Mouse (Mus musculus) hindbrain, embryonic 15.5 days (tissue): ENCODE results near the gene Slc22a18. TPM values are rescaled to one million over a fixed set of nuclear protein-coding genes. Genes with fewer than 3 reads are reported as not detected.

Source experiments
- ATAC-seq: fragments of 200-750 bp; cut with Nextera tagmentation; 2 replicates; pipeline ENCODE4 v1.8.0; 2017; ENCODE audit warnings: low read depth, moderate number of reproducible peaks, moderate TSS enrichment; ENCODE audit not compliant: low FRiP score
- H3K27ac ChIP-seq: fragments of 300-500 bp; sonication (generic); replicated peaks from 2 replicates; pipeline ENCODE4 v1.5.1; 2015; ENCODE audit warnings: mild to moderate bottlenecking, inconsistent platforms
- H3K27me3 ChIP-seq: fragments of 300-500 bp; sonication (generic); 2 replicates; pipeline ENCODE4 v1.6.1; 2015; ENCODE audit warnings: control low read depth, inconsistent platforms
- H3K36me3 ChIP-seq: fragments of 300-500 bp; sonication (generic); 2 replicates; pipeline ENCODE4 v1.6.1; 2015; ENCODE audit warnings: control low read depth, inconsistent platforms
- H3K4me1 ChIP-seq: fragments of 300-500 bp; sonication (generic); replicated peaks from 2 replicates; pipeline ENCODE4 v1.6.1; 2015; ENCODE audit warnings: control low read depth, inconsistent platforms
- H3K4me2 ChIP-seq: fragments of 300-500 bp; sonication (generic); 2 replicates; pipeline ENCODE4 v1.6.1; 2015; ENCODE audit warnings: moderate library complexity, mild to moderate bottlenecking, inconsistent platforms
- H3K4me3 ChIP-seq: fragments of 300-500 bp; sonication (generic); 2 replicates; pipeline ENCODE4 v1.5.1; 2015; ENCODE audit warnings: mild to moderate bottlenecking, inconsistent platforms
- H3K9ac ChIP-seq: fragments of 300-500 bp; sonication (generic); 2 replicates; pipeline ENCODE4 v1.6.1; 2015; ENCODE audit warnings: inconsistent platforms
- H3K9me3 ChIP-seq: fragments of 300-500 bp; sonication (generic); 2 replicates; pipeline ENCODE4 v1.6.1; 2016; ENCODE audit warnings: control low read depth, inconsistent platforms
- WGBS: fragments of 180-500 bp; shearing (Covaris S2); methylation state at CpG from one replicate; pipeline ENCODE4 v1.1.7; 2015; 5-methylcytosine and 5-hydroxymethylcytosine counted together
- polyA plus RNA-seq: library from polyadenylated mRNA; unstranded; fragments of >200 nt; fragmentation: Nextera tagmentation; extraction: Ambion mirVana; gene quantifications from 2 replicates; pipeline ENCODE4 v1.2.1, GENCODE M21; 2015

The Slc22a18 gene
- polyA plus RNA-seq, 1 experiment from 2014 or later, result 1.7 TPM

DNA sequence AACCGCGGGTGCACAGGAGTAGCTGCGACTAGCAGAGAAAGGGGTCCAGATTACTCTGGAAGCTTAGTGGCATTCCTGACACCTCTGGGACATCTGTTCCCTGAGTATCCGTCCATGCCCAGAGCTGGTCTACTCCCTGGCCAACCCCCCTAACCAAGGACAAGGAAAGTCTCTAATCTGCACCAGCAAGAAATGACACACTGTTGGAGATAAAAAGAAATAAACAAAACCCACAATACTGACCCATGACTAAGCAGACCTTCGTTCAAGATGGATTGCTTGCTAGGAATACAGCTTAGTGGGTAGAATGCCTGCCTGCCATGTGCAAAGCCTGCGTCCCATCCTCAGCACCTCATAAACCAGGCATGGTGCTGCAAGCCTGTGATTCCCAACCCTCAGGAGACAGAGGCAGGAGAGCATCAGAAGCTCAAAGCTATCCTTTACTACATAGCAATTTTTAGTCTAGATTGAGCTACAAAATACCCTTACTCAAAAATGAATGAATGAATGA lies 20.1 kb downstream of the Slc22a18 start:
- Histone ChIP-seq H3K4me2 (no peak overlapping the region), H3K4me1 (no peaks in the 10 kb centered on the region), H3K36me3 (no peaks in the 10 kb centered on the region), H3K4me3 (no peak overlapping the region), H3K9ac (no peak overlapping the region), H3K9me3 (no peaks in the 10 kb centered on the region), H3K27me3 (no peaks in the 10 kb centered on the region), H3K27ac (no peak overlapping the region)
- 86% methylated on average over 6 of the region's 6 CpGs for WGBS
- ATAC-seq, result no peak

GRCm38 (mm10) chr7:143495104-143495961 lies 21.8 kb downstream of the Slc22a18 start:
- Histone ChIP-seq H3K9ac (no peak overlapping the region), H3K36me3 (no peaks in the 10 kb centered on the region), H3K27me3 (peaks cover 11% of the 10 kb centered on the region), H3K9me3 (no peaks in the 10 kb centered on the region), H3K4me1 (no peaks in the 10 kb centered on the region), H3K4me3 (no peak overlapping the region), H3K4me2 (no peak overlapping the region), H3K27ac (no peak overlapping the region)
- no peak for ATAC-seq
- 85% methylated on average over 8 of the region's 8 CpGs for WGBS

GRCm38 (mm10) chr7:143498584-143498983 lies 25.0 kb downstream of the Slc22a18 start:
- H3K4me2 ChIP-seq, result no peak overlapping the region
- no peak overlapping the region for H3K27ac ChIP-seq
- H3K4me3 ChIP-seq, result no peak overlapping the region
- H3K4me1 ChIP-seq, result peaks cover 16% of the 10 kb centered on the region
- H3K27me3 ChIP-seq, result peaks cover 37% of the 10 kb centered on the region
- no peak for ATAC-seq
- no peaks in the 10 kb centered on the region for H3K9me3 ChIP-seq
- H3K9ac ChIP-seq, result no peak overlapping the region
- WGBS, result 93% methylated on average over 4 of the region's 4 CpGs
- no peaks in the 10 kb centered on the region for H3K36me3 ChIP-seq

DNA sequence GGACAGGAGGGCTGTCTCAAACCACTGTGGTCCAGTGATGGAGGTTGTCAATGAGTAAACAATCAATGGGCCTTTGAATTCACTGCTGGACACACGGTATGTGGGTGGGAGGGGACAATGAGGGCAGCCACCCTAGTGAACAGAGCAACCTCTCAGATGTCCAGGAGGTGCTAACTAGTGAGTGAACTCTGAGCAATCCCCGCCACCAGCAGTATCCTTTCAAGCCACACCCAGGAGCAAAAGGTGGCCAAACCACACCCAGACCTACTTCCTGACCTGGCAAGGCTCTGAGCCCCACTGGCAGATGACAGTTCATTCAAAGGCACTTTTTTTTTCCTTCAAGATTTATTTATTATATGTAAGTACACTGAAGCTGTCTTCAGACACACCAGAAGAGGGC lies 27.4 kb downstream of the Slc22a18 start:
- no peaks in the 10 kb centered on the region for H3K36me3 ChIP-seq
- peaks cover 53% of the 10 kb centered on the region for H3K27me3 ChIP-seq
- no peaks in the 10 kb centered on the region for H3K9me3 ChIP-seq
- H3K4me3 ChIP-seq, result no peak overlapping the region
- no peak overlapping the region for H3K4me2 ChIP-seq
- ATAC-seq, result no peak
- H3K4me1 ChIP-seq, result peaks cover 16% of the 10 kb centered on the region
- no peak overlapping the region for H3K9ac ChIP-seq
- 53% methylated on average over 2 of the region's 2 CpGs for WGBS
- H3K27ac ChIP-seq, result no peak overlapping the region

DNA sequence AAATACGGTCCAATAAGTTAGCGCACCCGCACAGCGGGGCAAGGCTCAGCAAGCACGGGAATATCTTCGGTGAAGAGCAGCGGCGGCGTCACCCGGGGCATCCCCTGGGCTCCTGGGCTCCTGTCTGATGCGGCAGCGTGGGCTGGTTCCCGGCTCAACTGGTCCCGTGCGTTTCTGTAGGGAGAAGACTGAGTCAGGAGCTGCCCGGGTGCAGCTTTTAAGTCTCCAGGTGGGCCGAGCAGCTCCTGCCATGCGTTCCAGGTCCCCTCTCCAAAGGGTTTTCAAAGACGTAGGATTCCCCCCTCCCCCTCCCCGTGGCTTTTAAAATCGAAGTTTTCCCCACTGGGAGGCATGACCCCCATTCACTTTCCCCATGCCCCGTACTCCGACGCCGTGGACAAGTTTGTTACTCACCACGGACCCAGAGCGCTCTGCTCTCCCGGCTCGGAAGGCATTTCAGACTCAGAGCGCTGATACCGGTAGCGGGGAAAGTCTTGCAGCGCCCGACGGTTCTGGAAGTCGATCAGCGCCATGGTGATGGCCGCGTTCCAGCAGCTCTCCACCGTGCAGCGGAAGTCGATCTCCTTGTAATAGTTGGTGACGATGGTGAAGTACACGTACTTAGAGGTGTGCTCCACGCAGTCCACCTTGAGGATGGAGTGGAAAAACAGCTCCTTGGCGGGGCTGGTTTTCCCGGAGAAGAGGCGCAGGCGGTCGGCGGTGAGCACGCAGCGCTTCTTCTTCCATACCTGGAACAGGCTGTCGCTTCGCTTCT lies 28.3 kb downstream of the Slc22a18 start:
- Histone ChIP-seq H3K36me3 (no peaks in the 10 kb centered on the region), H3K27me3 (peaks cover 53% of the 10 kb centered on the region), H3K4me1 (peaks cover 16% of the 10 kb centered on the region), H3K27ac (no peak overlapping the region), H3K9ac (0 out of 2 replicates have a peak overlapping the region, but pooled peaks have one; percentile 11), H3K4me2 (peak overlapping the region; percentile 71), H3K4me3 (peak overlapping the region; percentile 41), H3K9me3 (no peaks in the 10 kb centered on the region)
- ATAC-seq, result peak; percentile 62; the same call in 1 of the 2 replicates
- WGBS, result 3% methylated on average over 55 of the region's 55 CpGs

DNA sequence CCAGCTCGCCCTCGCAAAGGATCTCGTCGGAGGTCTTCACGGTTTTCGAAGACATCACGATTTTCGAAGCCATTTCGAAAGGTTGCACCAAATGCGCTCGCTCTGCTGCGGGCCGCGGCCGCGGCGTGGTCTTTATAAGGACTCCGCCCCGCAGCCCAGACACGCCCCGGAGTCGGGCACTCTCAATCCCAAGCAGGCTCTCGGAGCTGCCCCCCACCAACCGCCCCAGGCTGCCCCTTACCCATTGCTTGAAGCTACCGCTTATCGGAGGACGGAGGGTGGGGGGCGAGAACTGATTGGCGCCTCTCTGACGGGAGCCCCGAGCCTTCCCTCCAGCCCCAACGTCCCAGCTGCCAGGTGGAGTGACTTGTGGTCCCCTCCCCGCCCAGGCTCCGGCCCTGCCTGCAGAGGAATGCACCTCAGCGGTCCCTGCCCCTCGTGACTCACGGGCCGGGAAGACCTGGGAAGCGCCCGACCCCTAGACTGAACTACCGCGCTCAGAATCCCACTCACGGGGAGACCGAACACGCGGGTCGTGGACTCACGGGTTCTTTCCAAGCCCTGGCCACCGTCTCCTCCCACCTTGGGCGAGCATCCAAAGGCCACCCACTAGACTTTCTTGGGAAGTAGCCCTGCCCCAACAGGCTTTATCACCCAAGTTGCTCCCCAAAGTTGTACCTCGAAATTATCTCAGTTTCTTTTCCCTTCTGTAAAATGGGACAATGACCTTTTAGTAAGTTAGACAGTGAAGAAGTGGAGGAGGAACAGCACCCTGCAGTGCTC lies 29.1 kb downstream of the Slc22a18 start, which contains the start of gene Phlda2:
Gene Phlda2 (minus strand): TSS at position 733 of the 783 bp plus-strand sequence.
- Histone ChIP-seq H3K4me2 (peak within 1 kb of the TSS; percentile 71), H3K9ac (0 out of 2 replicates have a peak within 1 kb of the TSS, but pooled peaks have one; percentile 1), H3K4me1 (peaks cover 16% of the 10 kb centered on the region), H3K4me3 (peak within 1 kb of the TSS; percentile 41), H3K36me3 (no peaks in the 10 kb centered on the region), H3K27ac (no peak within 1 kb of the TSS), H3K9me3 (no peaks in the 10 kb centered on the region), H3K27me3 (peaks cover 53% of the 10 kb centered on the region)
- 7% methylated on average over 51 of the region's 51 CpGs for WGBS
- no peak for ATAC-seq

- H3K4me3 ChIP-seq, result no peak overlapping the region
- ATAC-seq, result no peak
- H3K4me1 ChIP-seq, result peaks cover 16% of the 10 kb centered on the region
- H3K9ac ChIP-seq, result no peak overlapping the region
- H3K4me2 ChIP-seq, result no peak overlapping the region
- peaks cover 53% of the 10 kb centered on the region for H3K27me3 ChIP-seq
- H3K36me3 ChIP-seq, result no peaks in the 10 kb centered on the region
- no peaks in the 10 kb centered on the region for H3K9me3 ChIP-seq
- H3K27ac ChIP-seq, result no peak overlapping the region
- WGBS, result 90% methylated on average over 6 of the region's 6 CpGs
Observed at GRCm38 (mm10) chr7:143503926-143504325, 30.4 kb downstream of the Slc22a18 start.

GRCm38 (mm10) chr7:143505411-143505810 lies 31.9 kb downstream of the Slc22a18 start:
- Histone ChIP-seq H3K4me1 (peaks cover 16% of the 10 kb centered on the region), H3K36me3 (no peaks in the 10 kb centered on the region), H3K9me3 (no peaks in the 10 kb centered on the region), H3K27ac (no peak overlapping the region), H3K4me3 (no peak overlapping the region), H3K4me2 (no peak overlapping the region), H3K27me3 (peaks cover 40% of the 10 kb centered on the region), H3K9ac (no peak overlapping the region)
- WGBS, result 83% methylated on average over 2 of the region's 2 CpGs
- no peak for ATAC-seq

GRCm38 (mm10) chr7:143505823-143506222 lies 32.3 kb downstream of the Slc22a18 start:
- no peak for ATAC-seq
- Histone ChIP-seq H3K4me2 (no peak overlapping the region), H3K4me1 (peaks cover 16% of the 10 kb centered on the region), H3K9me3 (no peaks in the 10 kb centered on the region), H3K36me3 (no peaks in the 10 kb centered on the region), H3K27ac (no peak overlapping the region), H3K27me3 (peaks cover 36% of the 10 kb centered on the region), H3K4me3 (no peak overlapping the region), H3K9ac (no peak overlapping the region)
- 31% methylated on average over 11 of the region's 11 CpGs for WGBS

- H3K9me3 ChIP-seq, result no peaks in the 10 kb centered on the region
- peaks cover 32% of the 10 kb centered on the region for H3K27me3 ChIP-seq
- WGBS, result 74% methylated on average over 7 of the region's 7 CpGs
- no peak overlapping the region for H3K27ac ChIP-seq
- H3K4me3 ChIP-seq, result no peak overlapping the region
- H3K4me2 ChIP-seq, result no peak overlapping the region
- ATAC-seq, result no peak
- H3K36me3 ChIP-seq, result no peaks in the 10 kb centered on the region
- no peak overlapping the region for H3K9ac ChIP-seq
- peaks cover 16% of the 10 kb centered on the region for H3K4me1 ChIP-seq
Observed at GRCm38 (mm10) chr7:143506271-143506670, 32.7 kb downstream of the Slc22a18 start.

- 26% methylated on average over 7 of the region's 7 CpGs for WGBS
- H3K36me3 ChIP-seq, result no peaks in the 10 kb centered on the region
- H3K4me2 ChIP-seq, result no peak overlapping the region
- no peak overlapping the region for H3K9ac ChIP-seq
- no peak for ATAC-seq
- H3K9me3 ChIP-seq, result no peaks in the 10 kb centered on the region
- peaks cover 12% of the 10 kb centered on the region for H3K4me1 ChIP-seq
- H3K27ac ChIP-seq, result no peak overlapping the region
- H3K27me3 ChIP-seq, result peaks cover 28% of the 10 kb centered on the region
- no peak overlapping the region for H3K4me3 ChIP-seq
Observed at GRCm38 (mm10) chr7:143506675-143507074, 33.1 kb downstream of the Slc22a18 start.
